ENCODE assay signal across 8 mouse cellular contexts in the genomic region with DNA sequence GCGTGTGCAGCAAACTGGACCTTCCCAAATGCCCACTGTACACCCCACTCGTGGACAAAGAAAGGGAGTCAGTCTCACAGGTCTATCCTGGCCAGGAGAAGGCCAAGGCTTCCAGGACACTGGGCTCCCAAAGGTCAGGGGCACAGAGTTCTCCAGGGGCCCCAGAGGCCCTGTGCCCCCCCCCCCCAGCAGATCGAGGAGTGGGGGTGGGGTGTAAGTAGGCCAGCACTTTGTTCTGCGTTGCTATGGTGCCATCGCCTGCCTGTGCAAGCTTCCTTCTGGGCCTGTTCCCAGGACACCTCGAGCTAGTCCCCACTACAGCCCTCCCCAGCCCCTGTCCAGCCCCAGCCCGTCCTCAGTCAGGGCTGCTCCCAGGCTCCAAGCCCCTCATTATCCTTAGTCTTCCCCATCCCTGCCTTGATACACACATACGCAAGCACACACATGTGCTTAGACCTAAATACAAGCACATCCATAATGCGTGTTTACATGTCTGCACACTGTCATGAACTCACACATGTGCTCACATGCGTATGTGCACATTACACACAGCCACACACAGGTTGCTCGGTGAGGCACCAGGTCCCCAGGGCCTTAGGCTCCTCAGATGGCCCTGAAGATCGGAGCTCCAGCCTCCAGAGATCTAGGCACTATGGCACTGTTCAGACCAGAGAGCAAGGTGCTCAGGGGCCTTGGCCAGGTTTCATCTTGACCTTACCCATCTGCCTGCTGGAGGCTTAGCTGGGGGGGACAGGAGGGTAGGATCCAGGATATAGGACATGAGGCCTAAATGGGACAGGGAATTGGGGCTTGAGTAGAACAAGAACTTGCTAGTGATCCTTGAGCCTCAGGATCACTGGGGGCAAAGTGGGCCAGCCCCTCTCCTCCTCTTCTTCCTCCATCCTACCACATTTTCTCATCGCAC. TPM values are rescaled to one million over a fixed set of nuclear protein-coding genes. Genes with fewer than 3 reads are reported as not detected.
DNase-seq lines count a peak whose midpoint lies in the region; ATAC-seq and TF ChIP-seq lines count a peak whose summit lies in the region.

No protein-coding gene starts in this region.

- no peak overlapping the region for H3K9ac ChIP-seq in lung, postnatal 0 days (replicated peaks; ENCODE audit: low read depth)
- peak overlapping the region; percentile 60; the same call in 1 of the 2 replicates for H3K9ac ChIP-seq in hindbrain, embryonic 13.5 days
- peak overlapping the region; percentile 51 for H3K9ac ChIP-seq in midbrain, embryonic 13.5 days (replicated peaks)

- H3K9me3 ChIP-seq in lung, postnatal 0 days (ENCODE audit: low read length): no peaks in the 10 kb centered on the region
- no peaks in the 10 kb centered on the region for H3K9me3 ChIP-seq in hindbrain, embryonic 13.5 days
- no peaks in the 10 kb centered on the region for H3K9me3 ChIP-seq in midbrain, embryonic 13.5 days

- no peak overlapping the region for H3K4me3 ChIP-seq in lung, postnatal 0 days (ENCODE audit: low read depth, low read length)
- no peak overlapping the region for H3K4me3 ChIP-seq in hindbrain, embryonic 13.5 days
- H3K4me3 ChIP-seq in midbrain, embryonic 13.5 days (replicated peaks): no peak overlapping the region

- peak; percentile 29; the same call in 1 of the 2 replicates for ATAC-seq in frontal cortex, adult (ENCODE audit: low TSS enrichment)
- ATAC-seq in lung, postnatal 0 days: peak; percentile 33
- ATAC-seq in hindbrain, embryonic 13.5 days (ENCODE audit: low FRiP score): peak; percentile 55
- ATAC-seq in midbrain, embryonic 13.5 days: peak; percentile 57

- TF ChIP-seq EP300 in lung, postnatal 0 days (IDR thresholded peaks at IDR 0.05): no peak

- H3K4me1 ChIP-seq in lung, postnatal 0 days (ENCODE audit: insufficient read depth, low read depth, low read length): peaks cover 20% of the 10 kb centered on the region
- H3K4me1 ChIP-seq in hindbrain, embryonic 13.5 days (replicated peaks): peaks cover 64% of the 10 kb centered on the region
- peaks cover 60% of the 10 kb centered on the region for H3K4me1 ChIP-seq in midbrain, embryonic 13.5 days (replicated peaks)

- H3K27ac ChIP-seq in lung, postnatal 0 days (ENCODE audit: low read length): peak overlapping the region; percentile 88
- peak overlapping the region; percentile 93 for H3K27ac ChIP-seq in hindbrain, embryonic 13.5 days
- peak overlapping the region; percentile 96 for H3K27ac ChIP-seq in midbrain, embryonic 13.5 days

- TF ChIP-seq CTCF in lung, postnatal 0 days (IDR thresholded peaks at IDR 0.05): no peak

- H3K36me3 ChIP-seq in lung, postnatal 0 days (ENCODE audit: insufficient read depth, low read length): no peaks in the 10 kb centered on the region
- H3K36me3 ChIP-seq in hindbrain, embryonic 13.5 days: no peaks in the 10 kb centered on the region
- no peaks in the 10 kb centered on the region for H3K36me3 ChIP-seq in midbrain, embryonic 13.5 days

- no peak for DNase-seq in frontal cortex, postnatal 25 days (ENCODE audit: low spot score in 2 of 2)
- DNase-seq in lung, postnatal 0 days (ENCODE audit: low spot score): peak; percentile 63
- DNase-seq in lung, adult 18-20 months: no peak
- DNase-seq in natural killer cell, adult 2 months (ENCODE audit: low spot score in 2 of 2): no peak
- no peak for DNase-seq in spleen, postnatal 14 days (ENCODE audit: low spot score in 2 of 2)

- no peaks in the 10 kb centered on the region for H3K27me3 ChIP-seq in lung, postnatal 0 days (replicated peaks; ENCODE audit: insufficient read depth, low read length)
- no peaks in the 10 kb centered on the region for H3K27me3 ChIP-seq in hindbrain, embryonic 13.5 days
- H3K27me3 ChIP-seq in midbrain, embryonic 13.5 days: no peaks in the 10 kb centered on the region

- 51% methylated on average over 12 of the region's 13 CpGs for WGBS in lung, postnatal 0 days
- WGBS in hindbrain, embryonic 13.5 days: 23% methylated on average over 13 of the region's 13 CpGs
- 21% methylated on average over 13 of the region's 13 CpGs for WGBS in midbrain, embryonic 13.5 days

- no peak overlapping the region for H3K4me2 ChIP-seq in lung, postnatal 0 days (replicated peaks; ENCODE audit: low read depth, low read length)
- H3K4me2 ChIP-seq in hindbrain, embryonic 13.5 days: peak overlapping the region; percentile 31
- H3K4me2 ChIP-seq in midbrain, embryonic 13.5 days (replicated peaks): peak overlapping the region; percentile 39

RNA-seq across cellular contexts. Expression of gene Trmt61a, which starts 17.2 kb away (rescaled TPM):
- polyA plus RNA-seq in lung, postnatal 0 days (2015; fragmentation: Nextera tagmentation; extraction: Ambion mirVana): 4.3 and 4.5 TPM in 2 replicates
- polyA plus RNA-seq in hindbrain, embryonic 13.5 days (2015; fragmentation: Nextera tagmentation; extraction: Ambion mirVana): 8.6 and 9.3 TPM in 2 replicates
- 9.0 and 9.4 TPM in 2 replicates for polyA plus RNA-seq in midbrain, embryonic 13.5 days (2015; fragmentation: Nextera tagmentation; extraction: Ambion mirVana)

RNA-seq across cellular contexts. Expression of gene Bag5, which starts 17.9 kb away (rescaled TPM):
- 48.9 and 52.5 TPM in 2 replicates for polyA plus RNA-seq in lung, postnatal 0 days (2015; fragmentation: Nextera tagmentation; extraction: Ambion mirVana)
- polyA plus RNA-seq in hindbrain, embryonic 13.5 days (2015; fragmentation: Nextera tagmentation; extraction: Ambion mirVana): 65.3 and 67.9 TPM in 2 replicates
- polyA plus RNA-seq in midbrain, embryonic 13.5 days (2015; fragmentation: Nextera tagmentation; extraction: Ambion mirVana): 63.9 and 68.2 TPM in 2 replicates

RNA-seq across cellular contexts. Expression of gene Apopt1, which starts 17.9 kb away (rescaled TPM):
- polyA plus RNA-seq in lung, postnatal 0 days (2015; fragmentation: Nextera tagmentation; extraction: Ambion mirVana): 42.3 and 43.1 TPM in 2 replicates
- 55.1 and 62.1 TPM in 2 replicates for polyA plus RNA-seq in hindbrain, embryonic 13.5 days (2015; fragmentation: Nextera tagmentation; extraction: Ambion mirVana)
- polyA plus RNA-seq in midbrain, embryonic 13.5 days (2015; fragmentation: Nextera tagmentation; extraction: Ambion mirVana): 59.5 and 59.6 TPM in 2 replicates

RNA-seq across cellular contexts. Expression of gene Ckb, which starts 23.0 kb away (rescaled TPM):
- 153 TPM in 2 replicates for polyA plus RNA-seq in lung, postnatal 0 days (2015; fragmentation: Nextera tagmentation; extraction: Ambion mirVana)
- polyA plus RNA-seq in hindbrain, embryonic 13.5 days (2015; fragmentation: Nextera tagmentation; extraction: Ambion mirVana): 1,675 and 1,703 TPM in 2 replicates
- 1,952 and 2,005 TPM in 2 replicates for polyA plus RNA-seq in midbrain, embryonic 13.5 days (2015; fragmentation: Nextera tagmentation; extraction: Ambion mirVana)
